Mouse (Mus musculus) MEL (cell line): ENCODE measurements at regions not wholly inside any gene's neighbourhood (a gene's known extent, or its start where the extent isn't known, plus 50 kb on each side); places are given as distances from the start of the nearest gene placed in this dataset.

Experiments used
- DNase-seq: peaks from one replicate; pipeline ENCODE4 v3.0.0; 2011; ENCODE audit warnings: low read depth, low spot score
- H3K27ac ChIP-seq: 2 replicates; pipeline ENCODE4 v1.5.1; 2012; ENCODE audit warnings: low read depth, mild to moderate bottlenecking, control low read depth, low read length, moderate library complexity; ENCODE audit not compliant: control insufficient read depth
- H3K27me3 ChIP-seq, 2 experiments: fragments of 150-350 bp in 1 of 2; sonication (generic) in 1 of 2; 2 replicates each; pipeline ENCODE4 v1.6.1; 2012; ENCODE audit warnings: low read length in 2 of 2, mild to moderate bottlenecking in 2 of 2, improper control_type of control experiment in 1 of 2, moderate library complexity in 1 of 2; ENCODE audit not compliant: insufficient read depth in 2 of 2, control insufficient read depth in 1 of 2
- H3K36me3 ChIP-seq, 2 experiments: 2 replicates each; pipeline ENCODE4 v1.6.1; 2012 to 2014; ENCODE audit warnings: low read length in 2 of 2, improper control_type of control experiment in 1 of 2, inconsistent platforms in 1 of 2, mild to moderate bottlenecking in 1 of 2; ENCODE audit not compliant: insufficient read depth in 2 of 2, control insufficient read depth in 1 of 2
- H3K4me1 ChIP-seq, 2 experiments: fragments of 150-350 bp in 1 of 2; sonication (generic) in 1 of 2; 2 replicates each; pipeline ENCODE4 v1.6.1; 2012; ENCODE audit warnings: low read length in 2 of 2, improper control_type of control experiment in 1 of 2, mild to moderate bottlenecking in 1 of 2; ENCODE audit not compliant: insufficient read depth in 2 of 2, control insufficient read depth in 1 of 2
- H3K4me3 ChIP-seq, 2 experiments: fragments of 150-350 bp in 1 of 2; sonication (generic) in 1 of 2; 2 replicates each; pipeline ENCODE4 v1.5.1; 2012; ENCODE audit warnings: low read depth in 2 of 2, low read length in 2 of 2, mild to moderate bottlenecking in 2 of 2, moderate library complexity in 2 of 2, control low read depth in 1 of 2, improper control_type of control experiment in 1 of 2; ENCODE audit not compliant: control insufficient read depth in 1 of 2, insufficient read depth in 1 of 2
- H3K79me2 ChIP-seq: 2 replicates; pipeline ENCODE4 v1.6.1; 2012; ENCODE audit warnings: mild to moderate bottlenecking, low read length, moderate library complexity; ENCODE audit not compliant: control insufficient read depth, poor library complexity, insufficient read depth
- H3K9ac ChIP-seq: 2 replicates; pipeline ENCODE4 v1.6.1; 2012; ENCODE audit warnings: low read depth, mild to moderate bottlenecking, control low read depth, low read length, moderate library complexity; ENCODE audit not compliant: control insufficient read depth, poor library complexity, severe bottlenecking
- H3K9me3 ChIP-seq: fragments of 150-350 bp; sonication (generic); replicated peaks from 2 replicates; pipeline ENCODE4 v1.6.1; 2012; ENCODE audit warnings: mild to moderate bottlenecking, low read length, improper control_type of control experiment, moderate library complexity; ENCODE audit not compliant: insufficient read depth
- E2F4 ChIP-seq: IDR thresholded peaks from 2 replicates; pipeline ENCODE4 v1.6.1; 2011; ENCODE audit warnings: low read depth, low read length, improper control_type of control experiment, borderline replicate concordance
- ELF1 ChIP-seq: IDR thresholded peaks from 2 replicates; pipeline ENCODE4 v1.6.1; 2014; ENCODE audit warnings: low read depth, mild to moderate bottlenecking, inconsistent platforms, low read length, improper control_type of control experiment, moderate library complexity
- MAFK ChIP-seq: IDR thresholded peaks from 2 replicates; pipeline ENCODE4 v1.6.1; 2011; ENCODE audit warnings: low read depth, mild to moderate bottlenecking, low read length, improper control_type of control experiment, borderline replicate concordance
- MEF2A ChIP-seq: IDR thresholded peaks from 2 replicates; pipeline ENCODE4 v1.6.1; 2014; ENCODE audit warnings: low read depth, mild to moderate bottlenecking, inconsistent platforms, low read length, improper control_type of control experiment; ENCODE audit not compliant: poor library complexity, insufficient replicate concordance, severe bottlenecking; ENCODE audit errors: extremely low read depth
- MYB ChIP-seq: IDR thresholded peaks from 2 replicates; pipeline ENCODE4 v1.6.1; 2011; ENCODE audit warnings: mild to moderate bottlenecking, low read depth, low read length, improper control_type of control experiment
- NELFE ChIP-seq: IDR thresholded peaks from 2 replicates; pipeline ENCODE4 v1.6.1; 2011; ENCODE audit warnings: low read depth, low read length, improper control_type of control experiment
- POLR2AphosphoS2 ChIP-seq: IDR thresholded peaks from 2 replicates; pipeline ENCODE4 v1.6.1; 2011; ENCODE audit warnings: low read length, improper control_type of control experiment
- RAD21 ChIP-seq: IDR thresholded peaks from 2 replicates; pipeline ENCODE4 v1.6.1; 2011; ENCODE audit warnings: mild to moderate bottlenecking, low read depth, low read length, improper control_type of control experiment
- RCOR1 ChIP-seq: IDR thresholded peaks from 2 replicates; pipeline ENCODE4 v1.6.1; 2012; ENCODE audit warnings: low read depth, mild to moderate bottlenecking, inconsistent platforms, low read length, improper control_type of control experiment
- SIN3A ChIP-seq: IDR thresholded peaks from 2 replicates; pipeline ENCODE4 v1.6.1; 2012; ENCODE audit warnings: low read length, improper control_type of control experiment, inconsistent platforms
- TBP ChIP-seq: IDR thresholded peaks from 2 replicates; pipeline ENCODE4 v1.8.0; 2011; ENCODE audit warnings: low read depth, low read length, improper control_type of control experiment
- USF1 ChIP-seq: IDR thresholded peaks from 2 replicates; pipeline ENCODE4 v1.6.1; 2014; ENCODE audit warnings: low read depth, mild to moderate bottlenecking, inconsistent platforms, low read length, improper control_type of control experiment, moderate library complexity
- ZC3H11A ChIP-seq: IDR thresholded peaks from 2 replicates; pipeline ENCODE4 v1.6.1; 2012; ENCODE audit warnings: low read depth, mild to moderate bottlenecking, inconsistent platforms, low read length, improper control_type of control experiment
- ZKSCAN1 ChIP-seq: IDR thresholded peaks from 2 replicates; pipeline ENCODE4 v1.6.1; 2012; ENCODE audit warnings: low read depth, mild to moderate bottlenecking, inconsistent platforms, low read length, improper control_type of control experiment, moderate library complexity
- ZMIZ1 ChIP-seq: IDR thresholded peaks from 2 replicates; pipeline ENCODE4 v1.6.1; 2012; ENCODE audit warnings: low read depth, mild to moderate bottlenecking, inconsistent platforms, low read length, improper control_type of control experiment, moderate library complexity

DNA sequence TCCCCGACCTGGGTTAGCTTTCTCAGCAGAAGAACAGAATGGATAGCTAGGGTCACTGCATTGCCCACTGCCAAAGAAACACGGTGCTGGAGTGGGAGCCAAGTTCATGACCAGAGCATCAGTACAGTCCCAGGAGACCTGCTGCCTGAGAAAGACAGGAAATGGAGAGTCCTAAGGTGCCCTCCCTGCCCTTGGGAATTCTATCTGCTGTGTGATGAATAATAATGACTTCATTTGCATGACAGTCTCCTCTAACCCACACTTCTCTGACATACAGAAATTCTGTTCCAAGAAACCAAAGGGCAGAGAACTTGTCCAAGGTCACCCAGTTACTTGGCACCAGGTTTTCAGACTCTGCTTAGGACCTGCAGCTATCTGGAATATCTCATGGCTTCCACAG lies 138.1 kb downstream of the Mycn start:
- H3K27ac ChIP-seq: no peak overlapping the region
- no peaks in the 10 kb centered on the region for H3K27me3 ChIP-seq
- no peaks in the 10 kb centered on the region for H3K4me1 ChIP-seq
- TF ChIP-seq SIN3A: no peak
- no peak for TF ChIP-seq MAFK
- no peaks in the 10 kb centered on the region for H3K79me2 ChIP-seq
- H3K9ac ChIP-seq: no peak overlapping the region
- H3K9me3 ChIP-seq: no peaks in the 10 kb centered on the region
- H3K4me3 ChIP-seq: no peak overlapping the region
- no peaks in the 10 kb centered on the region for H3K36me3 ChIP-seq
- DNase-seq: no peak

DNA sequence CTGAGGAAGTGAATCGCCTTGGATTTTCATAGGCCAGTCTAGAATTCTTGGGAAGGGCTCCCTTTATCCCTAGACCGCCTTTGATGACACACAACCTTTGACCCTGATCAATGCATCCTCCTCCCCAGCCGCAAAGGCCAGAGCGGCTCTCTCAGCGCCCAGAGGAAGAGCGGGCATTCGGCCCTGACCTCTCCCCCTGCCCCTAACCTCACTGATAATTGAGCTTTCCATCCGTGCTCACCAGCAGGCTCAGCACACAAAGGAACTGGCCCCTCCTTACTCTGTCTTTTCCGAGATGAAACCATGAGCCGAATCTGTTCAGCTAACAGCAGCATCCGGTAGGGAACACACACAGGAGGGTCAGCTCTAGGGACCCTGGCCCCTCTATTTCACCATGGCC lies 139.3 kb downstream of the Mycn start:
- H3K4me1 ChIP-seq: no peaks in the 10 kb centered on the region
- H3K27me3 ChIP-seq: no peaks in the 10 kb centered on the region
- no peak overlapping the region for H3K27ac ChIP-seq
- H3K79me2 ChIP-seq: no peaks in the 10 kb centered on the region
- DNase-seq: no peak
- no peak overlapping the region for H3K4me3 ChIP-seq
- H3K9ac ChIP-seq: no peak overlapping the region
- H3K9me3 ChIP-seq: no peaks in the 10 kb centered on the region
- no peaks in the 10 kb centered on the region for H3K36me3 ChIP-seq
- TF ChIP-seq TBP: no peak
- TF ChIP-seq ZMIZ1: no peak
- TF ChIP-seq NELFE: no peak
- no peak for TF ChIP-seq SIN3A
- TF ChIP-seq USF1: no peak
- TF ChIP-seq POLR2AphosphoS2: no peak
- no peak for TF ChIP-seq MYB
- no peak for TF ChIP-seq RCOR1

DNA sequence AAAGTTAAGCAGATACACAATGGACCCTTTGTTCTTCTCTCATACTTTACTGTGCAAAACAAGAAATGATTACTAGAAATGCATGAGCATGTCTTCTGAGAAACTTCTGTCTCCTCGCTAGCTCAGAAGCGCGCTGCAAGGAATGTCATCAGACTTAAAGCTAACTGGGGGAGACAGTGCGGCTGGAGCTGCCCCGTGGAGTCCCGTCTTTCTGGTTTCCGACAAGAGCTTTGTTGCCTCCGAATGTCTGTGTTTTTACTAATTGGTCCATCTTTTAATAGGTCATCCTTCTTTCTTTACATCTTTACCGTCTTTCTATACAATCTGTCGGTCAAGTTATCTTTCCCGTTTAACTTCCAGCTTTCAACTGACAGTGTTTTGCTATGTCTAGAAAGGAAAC lies 140.0 kb downstream of the Mycn start:
- no peaks in the 10 kb centered on the region for H3K9me3 ChIP-seq
- no peaks in the 10 kb centered on the region for H3K27me3 ChIP-seq
- H3K36me3 ChIP-seq: no peaks in the 10 kb centered on the region
- no peak overlapping the region for H3K4me3 ChIP-seq
- H3K79me2 ChIP-seq: no peaks in the 10 kb centered on the region
- no peak overlapping the region for H3K9ac ChIP-seq
- H3K4me1 ChIP-seq: no peaks in the 10 kb centered on the region
- no peak overlapping the region for H3K27ac ChIP-seq
- DNase-seq: no peak
- TF ChIP-seq RAD21 (no peak), ZKSCAN1 (no peak), MEF2A (no peak), ELF1 (no peak), SIN3A (no peak), E2F4 (no peak), ZC3H11A (no peak)
